Mouse (Mus musculus): Measurements from ENCODE around the gene Fst. TPM values are rescaled to one million over a fixed set of nuclear protein-coding genes. Genes with fewer than 3 reads are reported as not detected.
A peak's percentile ranks its signal among the peaks of the same experiment; 100 is the strongest.

Fst gene
- total RNA-seq, 4 experiments from 2014 or later = 0.33 to 1.2 (median 0.74) TPM

GRCm38 (mm10) chr13:114419364-114419763, 39.4 kb downstream of the Fst start:
- no peak for DNase-seq (ENCODE audit: low spot score)

GRCm38 (mm10) chr13:114412326-114412725, 46.4 kb downstream of the Fst start:
- DNase-seq (ENCODE audit: low spot score) = peak; percentile 11

DNA sequence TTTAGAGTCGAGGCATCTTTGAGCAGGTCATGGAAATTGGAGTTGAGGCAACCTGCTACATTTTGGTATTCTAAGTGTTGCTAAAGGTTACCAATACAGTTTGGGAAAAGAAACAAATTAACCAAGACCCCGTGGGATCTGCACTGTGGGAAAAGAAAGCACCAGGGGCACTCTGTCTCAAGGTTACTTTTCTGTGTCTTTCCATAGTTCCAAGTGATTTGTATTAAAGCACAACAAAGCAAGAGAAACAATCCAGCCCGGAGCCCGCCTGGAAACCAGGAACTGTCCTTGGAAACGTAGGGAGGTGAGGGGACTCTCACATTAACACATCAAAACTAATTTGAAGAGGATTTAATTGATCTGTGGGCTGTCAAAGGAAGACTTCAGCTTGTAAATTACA, 51.9 kb downstream of the Fst start:
- no peak for DNase-seq (ENCODE audit: low spot score)

DNA sequence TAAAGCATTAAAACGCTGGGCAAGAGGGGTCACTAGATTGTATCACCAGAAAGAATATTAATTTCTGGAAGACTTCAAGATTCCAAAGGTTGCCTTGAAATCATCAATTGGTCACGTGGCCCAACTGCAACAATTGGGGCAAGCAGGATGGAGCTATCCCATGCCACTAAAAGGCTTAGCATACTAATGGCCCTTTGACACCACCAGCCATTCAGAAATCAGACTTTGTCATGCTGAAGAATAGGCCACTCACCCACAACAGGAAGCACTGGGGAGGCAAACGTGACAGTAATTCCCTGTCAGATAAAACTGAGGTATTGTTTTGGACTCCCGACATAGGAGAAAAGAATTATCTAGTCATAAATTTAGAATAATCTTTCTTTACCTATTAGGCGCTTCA, 52.3 kb downstream of the Fst start:
- DNase-seq (ENCODE audit: low spot score) = no peak

DNA sequence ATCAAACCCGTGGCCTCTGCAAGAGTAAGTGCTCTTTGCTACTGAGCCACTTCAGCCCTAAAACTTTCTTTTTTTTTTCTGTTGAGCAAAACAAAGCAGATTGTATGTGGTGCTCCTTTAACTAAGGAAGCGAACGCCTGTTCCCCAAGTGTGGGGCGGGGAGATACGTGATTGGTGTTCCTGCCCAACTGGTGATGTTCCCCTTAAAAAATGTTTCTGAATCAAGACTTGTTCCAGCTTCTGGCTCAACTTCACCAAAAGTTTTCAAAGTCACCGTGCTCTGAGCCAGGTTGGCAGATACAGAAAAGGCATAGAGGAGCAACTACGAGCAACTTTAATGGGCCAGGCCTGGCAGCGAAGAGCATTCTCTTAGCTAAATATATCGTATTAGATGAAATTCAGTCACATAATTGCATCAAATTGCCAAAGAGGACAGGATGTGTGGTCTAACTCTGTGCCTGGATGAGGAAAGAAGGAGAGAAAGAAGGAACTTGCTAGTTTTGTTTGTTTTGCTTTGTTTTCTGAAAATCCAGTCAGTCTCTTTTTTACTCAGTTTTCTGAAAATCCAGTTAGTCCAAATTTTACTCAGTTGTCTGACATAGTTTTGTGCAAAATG, 53.5 kb downstream of the Fst start:
- DNase-seq (ENCODE audit: low spot score) = no peak

Other genes starting within 250 kb of the Fst start
- 100 to 1,000 TPM; 594 to 617 (median 604) TPM for gene Ndufs4, start 70.7 kb downstream of the Fst start, total RNA-seq (2022)

Measured in heart, adult 8-10 months (tissue).